Mouse (Mus musculus): Measurements from ENCODE around the gene Micu2.
A peak's percentile ranks its signal among the peaks of the same experiment; 100 is the strongest.

Micu2 gene

GRCm38 (mm10) chr14:57892961-57893360 is 106.1 kb downstream of the Micu2 start:
- DNase-seq (ENCODE audit: low spot score) = no peak

DNA sequence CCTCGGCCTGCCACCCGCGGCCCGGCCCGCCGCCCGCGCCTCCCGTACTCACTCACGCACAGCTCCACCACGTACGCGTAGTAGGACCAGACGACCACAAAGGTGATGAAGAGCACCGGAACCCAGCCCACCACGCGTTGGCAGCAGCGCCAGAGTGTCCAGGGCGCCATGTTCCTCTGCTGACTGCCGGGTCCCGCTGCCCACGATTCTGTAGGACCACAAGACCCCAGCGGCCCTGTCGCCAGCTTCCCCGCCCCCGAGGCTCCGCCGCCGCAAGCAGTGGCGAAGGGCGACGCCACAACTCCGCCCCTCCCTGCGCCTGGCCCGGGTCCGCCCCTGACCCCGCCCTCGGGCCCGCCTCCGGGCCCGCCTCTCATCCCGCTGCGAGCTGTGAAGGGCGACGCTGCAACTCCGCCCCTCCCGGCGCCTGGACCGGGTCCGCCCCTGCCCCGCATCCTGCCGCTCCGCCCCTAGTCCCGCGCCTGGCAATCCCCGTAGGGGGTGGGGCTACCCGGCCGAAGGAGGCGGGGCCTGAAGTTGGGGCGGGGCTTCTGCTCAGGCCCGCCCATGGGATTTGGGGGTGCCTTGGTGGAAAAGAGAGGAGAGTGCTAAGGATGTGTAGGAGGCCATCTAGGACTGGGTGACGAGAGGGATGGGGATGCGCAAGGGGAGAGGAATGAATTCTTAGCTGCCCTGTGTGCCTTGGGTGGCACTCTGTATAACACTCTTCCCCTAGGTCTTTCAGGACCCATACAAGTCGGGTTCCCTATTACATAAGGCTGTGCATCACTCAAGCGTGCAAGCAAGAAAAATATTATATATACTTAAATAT is 108.8 kb downstream of the Micu2 start, which contains the start of gene Zdhhc20:
Gene Zdhhc20 (minus strand): TSS at position 266 of the 832 bp plus-strand sequence.
- peak; percentile 97 for DNase-seq (ENCODE audit: low spot score)

DNA sequence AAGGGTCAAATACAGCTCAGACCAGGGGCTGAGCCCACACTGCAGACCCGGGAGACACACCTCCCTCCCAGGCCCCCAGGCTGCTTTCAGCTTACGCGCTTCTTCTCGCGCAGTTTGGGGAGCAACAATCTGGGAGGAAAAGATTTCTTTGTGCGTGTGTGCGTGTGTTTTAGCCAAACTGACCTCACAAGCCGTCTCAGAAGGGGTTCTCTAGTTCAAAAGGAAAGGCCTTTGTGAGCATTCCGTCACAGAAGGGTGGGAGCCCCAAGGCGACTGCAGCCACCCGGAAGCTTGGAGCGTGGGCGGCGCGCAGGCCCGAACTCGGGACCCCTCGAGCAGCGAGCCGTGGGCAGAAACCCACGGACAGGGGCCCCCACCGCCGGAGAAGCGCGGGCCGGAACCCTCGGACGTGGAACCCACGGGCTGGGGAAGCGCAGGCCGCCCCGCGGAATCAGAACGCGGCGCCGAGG is 109.5 kb downstream of the Micu2 start:
- peak; percentile 47 for DNase-seq (ENCODE audit: low spot score)

DNA sequence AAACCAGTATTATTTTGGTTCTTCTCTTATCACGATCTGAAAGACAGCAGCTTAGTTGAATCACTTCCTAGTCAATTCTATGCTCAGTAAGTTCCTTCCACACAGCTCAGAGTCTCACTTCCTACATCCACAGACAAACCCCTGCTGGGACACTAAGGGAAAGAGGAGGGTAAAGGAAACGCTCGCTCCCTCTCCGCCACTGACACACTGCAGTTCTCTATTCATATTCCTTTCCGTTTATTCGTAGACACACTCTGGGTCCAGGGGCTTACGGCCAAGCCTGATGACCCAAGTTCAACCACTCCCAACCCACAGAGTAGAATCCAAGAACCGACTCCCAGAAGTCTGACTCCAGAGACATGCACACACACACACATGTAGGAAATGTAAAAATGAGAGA is 111.9 kb downstream of the Micu2 start:
- no peak for DNase-seq (ENCODE audit: low spot score)

GRCm38 (mm10) chr14:57886032-57886431 is 113.0 kb downstream of the Micu2 start:
- DNase-seq (ENCODE audit: low spot score) = no peak

GRCm38 (mm10) chr14:57883341-57883740 is 115.7 kb downstream of the Micu2 start:
- no peak for DNase-seq (ENCODE audit: low spot score)

DNA sequence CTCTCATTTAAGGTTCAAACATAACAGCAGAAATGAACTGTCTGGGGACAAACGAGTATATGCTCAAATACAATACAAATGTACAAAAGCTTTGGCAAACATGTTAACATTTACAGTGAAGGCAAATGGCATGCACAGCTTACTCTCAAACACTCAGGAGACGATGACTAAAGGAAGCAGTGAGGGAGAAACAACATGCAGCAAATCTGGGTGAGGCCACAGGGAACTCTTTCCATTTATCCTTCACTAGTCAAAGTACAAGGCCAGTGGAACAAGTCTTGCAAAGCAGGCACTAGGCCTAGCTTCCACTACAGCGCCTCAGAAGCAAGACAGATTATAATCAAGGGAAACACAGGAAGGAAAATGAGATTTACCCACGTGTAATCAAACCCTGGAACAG is 116.3 kb downstream of the Micu2 start:
- DNase-seq (ENCODE audit: low spot score) = no peak

- DNase-seq (ENCODE audit: low spot score) = no peak
Observed at GRCm38 (mm10) chr14:57881793-57882192, 117.3 kb downstream of the Micu2 start.

- DNase-seq (ENCODE audit: low spot score) = no peak
Observed at GRCm38 (mm10) chr14:57881074-57881473, 118.0 kb downstream of the Micu2 start.

GRCm38 (mm10) chr14:57877921-57878320 is 121.1 kb downstream of the Micu2 start:
- no peak for DNase-seq (ENCODE audit: low spot score)

GRCm38 (mm10) chr14:57866676-57867276 is 132.3 kb downstream of the Micu2 start:
- DNase-seq (ENCODE audit: low spot score) = no peak

Measured in yolk sac, embryonic 10.5 days (tissue).